Mouse (Mus musculus) MEL (cell line): ENCODE data around the gene Itpr1. TPM values are rescaled to one million over a fixed set of nuclear protein-coding genes. Genes with fewer than 3 reads are reported as not detected.

Experiments used
- DNase-seq: peaks from one replicate; pipeline ENCODE4 v3.0.0; 2011; ENCODE audit warnings: low read depth, low spot score
- H3K27ac ChIP-seq: 2 replicates; pipeline ENCODE4 v1.5.1; 2012; ENCODE audit warnings: low read depth, mild to moderate bottlenecking, control low read depth, low read length, moderate library complexity; ENCODE audit not compliant: control insufficient read depth
- H3K27me3 ChIP-seq, 2 experiments: fragments of 150-350 bp in 1 of 2; sonication (generic) in 1 of 2; 2 replicates each; pipeline ENCODE4 v1.6.1; 2012; ENCODE audit warnings: low read length in 2 of 2, mild to moderate bottlenecking in 2 of 2, improper control_type of control experiment in 1 of 2, moderate library complexity in 1 of 2; ENCODE audit not compliant: insufficient read depth in 2 of 2, control insufficient read depth in 1 of 2
- H3K36me3 ChIP-seq, 2 experiments: 2 replicates each; pipeline ENCODE4 v1.6.1; 2012 to 2014; ENCODE audit warnings: low read length in 2 of 2, improper control_type of control experiment in 1 of 2, inconsistent platforms in 1 of 2, mild to moderate bottlenecking in 1 of 2; ENCODE audit not compliant: insufficient read depth in 2 of 2, control insufficient read depth in 1 of 2
- H3K4me1 ChIP-seq, 2 experiments: fragments of 150-350 bp in 1 of 2; sonication (generic) in 1 of 2; 2 replicates each; pipeline ENCODE4 v1.6.1; 2012; ENCODE audit warnings: low read length in 2 of 2, improper control_type of control experiment in 1 of 2, mild to moderate bottlenecking in 1 of 2; ENCODE audit not compliant: insufficient read depth in 2 of 2, control insufficient read depth in 1 of 2
- H3K4me3 ChIP-seq, 2 experiments: fragments of 150-350 bp in 1 of 2; sonication (generic) in 1 of 2; 2 replicates each; pipeline ENCODE4 v1.5.1; 2012; ENCODE audit warnings: low read depth in 2 of 2, low read length in 2 of 2, mild to moderate bottlenecking in 2 of 2, moderate library complexity in 2 of 2, control low read depth in 1 of 2, improper control_type of control experiment in 1 of 2; ENCODE audit not compliant: control insufficient read depth in 1 of 2, insufficient read depth in 1 of 2
- H3K79me2 ChIP-seq: 2 replicates; pipeline ENCODE4 v1.6.1; 2012; ENCODE audit warnings: mild to moderate bottlenecking, low read length, moderate library complexity; ENCODE audit not compliant: control insufficient read depth, poor library complexity, insufficient read depth
- H3K9ac ChIP-seq: 2 replicates; pipeline ENCODE4 v1.6.1; 2012; ENCODE audit warnings: low read depth, mild to moderate bottlenecking, control low read depth, low read length, moderate library complexity; ENCODE audit not compliant: control insufficient read depth, poor library complexity, severe bottlenecking
- H3K9me3 ChIP-seq: fragments of 150-350 bp; sonication (generic); replicated peaks from 2 replicates; pipeline ENCODE4 v1.6.1; 2012; ENCODE audit warnings: mild to moderate bottlenecking, low read length, improper control_type of control experiment, moderate library complexity; ENCODE audit not compliant: insufficient read depth
- BHLHE40 ChIP-seq: IDR thresholded peaks from 2 replicates; pipeline ENCODE4 v1.6.1; 2012; ENCODE audit warnings: low read depth, mild to moderate bottlenecking, inconsistent platforms, low read length, improper control_type of control experiment, borderline replicate concordance
- CHD1 ChIP-seq: IDR thresholded peaks from 2 replicates; pipeline ENCODE4 v1.6.1; 2012; ENCODE audit warnings: low read depth, mild to moderate bottlenecking, inconsistent platforms, low read length, improper control_type of control experiment
- CHD2 ChIP-seq: IDR thresholded peaks from 2 replicates; pipeline ENCODE4 v1.6.1; 2011; ENCODE audit warnings: low read length, improper control_type of control experiment
- CTCF ChIP-seq, 3 experiments: IDR thresholded peaks in 2 of 3; conservative IDR thresholded peaks in 1 of 3; 2 replicates each; pipeline ENCODE4 v1.5.1; 2011 to 2012; ENCODE audit warnings: low read length in 3 of 3, low read depth in 2 of 3, mild to moderate bottlenecking in 2 of 3, improper control_type of control experiment in 1 of 3, inconsistent platforms in 1 of 3, mixed read lengths in 1 of 3, moderate library complexity in 1 of 3; ENCODE audit not compliant: control insufficient read depth in 1 of 3, insufficient read depth in 1 of 3, poor library complexity in 1 of 3, severe bottlenecking in 1 of 3
- E2F4 ChIP-seq: IDR thresholded peaks from 2 replicates; pipeline ENCODE4 v1.6.1; 2011; ENCODE audit warnings: low read depth, low read length, improper control_type of control experiment, borderline replicate concordance
- ELF1 ChIP-seq: IDR thresholded peaks from 2 replicates; pipeline ENCODE4 v1.6.1; 2014; ENCODE audit warnings: low read depth, mild to moderate bottlenecking, inconsistent platforms, low read length, improper control_type of control experiment, moderate library complexity
- EP300 ChIP-seq, 2 experiments: IDR thresholded peaks; 2 replicates each; pipeline ENCODE4 v1.6.1; 2011; ENCODE audit warnings: improper control_type of control experiment in 2 of 2, low read length in 2 of 2, low read depth in 1 of 2, mild to moderate bottlenecking in 1 of 2
- ETS1 ChIP-seq: IDR thresholded peaks from 2 replicates; pipeline ENCODE4 v1.6.1; 2012; ENCODE audit warnings: low read depth, mild to moderate bottlenecking, inconsistent platforms, low read length, improper control_type of control experiment, moderate library complexity
- GATA1 ChIP-seq: IDR thresholded peaks from 2 replicates; pipeline ENCODE4 v1.6.1; 2011; ENCODE audit warnings: low read depth, low read length, improper control_type of control experiment
- JUND ChIP-seq: IDR thresholded peaks from 2 replicates; pipeline ENCODE4 v1.6.1; 2011; ENCODE audit warnings: low read depth, mild to moderate bottlenecking, improper control_type of control experiment, low read length
- KAT2A ChIP-seq: conservative IDR thresholded peaks from 2 replicates; pipeline ENCODE4 v1.6.1; 2012; ENCODE audit warnings: low read depth, low read length, improper control_type of control experiment, inconsistent platforms
- MAX ChIP-seq: IDR thresholded peaks from 2 replicates; pipeline ENCODE4 v1.6.1; 2011; ENCODE audit warnings: low read length, improper control_type of control experiment
- MAZ ChIP-seq: IDR thresholded peaks from 2 replicates; pipeline ENCODE4 v1.6.1; 2012; ENCODE audit warnings: low read depth, mild to moderate bottlenecking, inconsistent platforms, low read length, improper control_type of control experiment
- MEF2A ChIP-seq: IDR thresholded peaks from 2 replicates; pipeline ENCODE4 v1.6.1; 2014; ENCODE audit warnings: low read depth, mild to moderate bottlenecking, inconsistent platforms, low read length, improper control_type of control experiment; ENCODE audit not compliant: poor library complexity, insufficient replicate concordance, severe bottlenecking; ENCODE audit errors: extremely low read depth
- MXI1 ChIP-seq: IDR thresholded peaks from 2 replicates; pipeline ENCODE4 v1.6.1; 2011; ENCODE audit warnings: mild to moderate bottlenecking, low read depth, low read length, improper control_type of control experiment
- MYC ChIP-seq: IDR thresholded peaks from 2 replicates; pipeline ENCODE4 v1.6.1; 2011; ENCODE audit warnings: low read depth, mild to moderate bottlenecking, low read length, improper control_type of control experiment, moderate library complexity
- NELFE ChIP-seq: IDR thresholded peaks from 2 replicates; pipeline ENCODE4 v1.6.1; 2011; ENCODE audit warnings: low read depth, low read length, improper control_type of control experiment
- NRF1 ChIP-seq: IDR thresholded peaks from 2 replicates; pipeline ENCODE4 v1.6.1; 2014; ENCODE audit warnings: low read depth, mild to moderate bottlenecking, inconsistent platforms, low read length, improper control_type of control experiment, moderate library complexity; ENCODE audit not compliant: poor library complexity, insufficient read depth, severe bottlenecking
- POLR2AphosphoS2 ChIP-seq: IDR thresholded peaks from 2 replicates; pipeline ENCODE4 v1.6.1; 2011; ENCODE audit warnings: low read length, improper control_type of control experiment
- RCOR1 ChIP-seq: IDR thresholded peaks from 2 replicates; pipeline ENCODE4 v1.6.1; 2012; ENCODE audit warnings: low read depth, mild to moderate bottlenecking, inconsistent platforms, low read length, improper control_type of control experiment
- SIN3A ChIP-seq: IDR thresholded peaks from 2 replicates; pipeline ENCODE4 v1.6.1; 2012; ENCODE audit warnings: low read length, improper control_type of control experiment, inconsistent platforms
- TBP ChIP-seq: IDR thresholded peaks from 2 replicates; pipeline ENCODE4 v1.8.0; 2011; ENCODE audit warnings: low read depth, low read length, improper control_type of control experiment
- TCF12 ChIP-seq: IDR thresholded peaks from 2 replicates; pipeline ENCODE4 v1.6.1; 2014; ENCODE audit warnings: low read depth, mild to moderate bottlenecking, inconsistent platforms, low read length, improper control_type of control experiment, moderate library complexity
- UBTF ChIP-seq: IDR thresholded peaks from 2 replicates; pipeline ENCODE4 v1.6.1; 2012; ENCODE audit warnings: low read depth, mild to moderate bottlenecking, inconsistent platforms, low read length, improper control_type of control experiment, moderate library complexity, borderline replicate concordance; ENCODE audit not compliant: insufficient read depth
- USF1 ChIP-seq: IDR thresholded peaks from 2 replicates; pipeline ENCODE4 v1.6.1; 2014; ENCODE audit warnings: low read depth, mild to moderate bottlenecking, inconsistent platforms, low read length, improper control_type of control experiment, moderate library complexity
- USF2 ChIP-seq, 2 experiments: IDR thresholded peaks; 2 replicates each; pipeline ENCODE4 v1.6.1; 2011 to 2012; ENCODE audit warnings: improper control_type of control experiment in 2 of 2, low read length in 2 of 2, borderline replicate concordance in 1 of 2, inconsistent platforms in 1 of 2, low read depth in 1 of 2, mild to moderate bottlenecking in 1 of 2; ENCODE audit not compliant: insufficient read depth in 1 of 2
- ZNF384 ChIP-seq: IDR thresholded peaks from 2 replicates; pipeline ENCODE4 v1.6.1; 2012; ENCODE audit warnings: low read depth, mild to moderate bottlenecking, inconsistent platforms, low read length, improper control_type of control experiment
- polyA plus RNA-seq, 2 experiments: library from polyadenylated mRNA; stranded (reverse) in 1 of 2; unstranded in 1 of 2; fragments of >175 nt in 1 of 2; fragments of >200 nt in 1 of 2; gene quantifications; 2 replicates each; pipeline versions ENCODE4 v1.2.1 to v1.2.4; 2012; ENCODE audit warnings: low replicate concordance in 2 of 2, low read depth in 1 of 2; ENCODE audit not compliant: insufficient read length in 2 of 2, insufficient read depth in 1 of 2, missing spikeins in 1 of 2
- total RNA-seq: library from RNA; depleted of rRNA; stranded (reverse); fragments of 300-350 nt; gene quantifications from 2 replicates; pipeline ENCODE4 v1.2.3, GENCODE M21; 2012

Itpr1 gene
- total and polyA plus RNA-seq, 3 experiments: 15.6 to 19.0 TPM; not detected in 1

GRCm38 (mm10) chr6:108174181-108174580 lies 38.7 kb upstream of the Itpr1 start:
- Histone ChIP-seq H3K79me2 (no peaks in the 10 kb centered on the region), H3K27me3 (no peaks in the 10 kb centered on the region), H3K27ac (no peak overlapping the region)
- DNase-seq: no peak
- no peak for TF ChIP-seq MXI1
- no peak for TF ChIP-seq POLR2AphosphoS2
- no peak for TF ChIP-seq UBTF
- TF ChIP-seq TBP: no peak
- TF ChIP-seq USF2 (IDR thresholded peaks at IDR 0.05; ENCODE audit: borderline replicate concordance in 1 of 2, insufficient read depth in 1 of 2, low read depth in 1 of 2, low read length in 2 of 2): no peak
- no peak for TF ChIP-seq NELFE
- no peak for TF ChIP-seq CHD1
- TF ChIP-seq KAT2A: no peak
- no peak for TF ChIP-seq MAX
- no peak for TF ChIP-seq SIN3A
- no peak for TF ChIP-seq NRF1
- TF ChIP-seq E2F4: no peak
- TF ChIP-seq ZNF384: no peak
- TF ChIP-seq MAZ: no peak
- no peak for TF ChIP-seq MYC
- no peak for TF ChIP-seq BHLHE40
- TF ChIP-seq TCF12: no peak
- TF ChIP-seq GATA1: no peak
- TF ChIP-seq ETS1: no peak
- TF ChIP-seq, all 39 proteins: peak for 0
- Histone ChIP-seq H3K4me1 (peaks cover 0 to 11% of the 10 kb centered on the region in 2 experiments; a peak in 2 of 4 replicates), H3K4me3 (no peak overlapping the region), H3K9me3 (no peaks in the 10 kb centered on the region), H3K9ac (no peak overlapping the region), H3K36me3 (peaks cover 0 to 10% of the 10 kb centered on the region in 2 experiments; a peak in 2 of 4 replicates)

GRCm38 (mm10) chr6:108179087-108179486 lies 33.8 kb upstream of the Itpr1 start:
- TF ChIP-seq UBTF (no peak), BHLHE40 (no peak), ELF1 (no peak), MEF2A (no peak), USF1 (no peak), SIN3A (no peak), TBP (no peak), JUND (no peak), CTCF (IDR thresholded peaks at IDR 0.05 in 2 of 3, conservative IDR thresholded peaks at IDR 0.05 in 1 of 3; ENCODE audit: control insufficient read depth in 1 of 3, insufficient read depth in 1 of 3, low read depth in 2 of 3, low read length in 3 of 3, poor library complexity in 1 of 3, severe bottlenecking in 1 of 3) (no peak), KAT2A (no peak), GATA1 (no peak), MYC (no peak), NELFE (no peak), TCF12 (no peak), EP300 (IDR thresholded peaks at IDR 0.05; ENCODE audit: low read depth in 1 of 2, low read length in 2 of 2) (no peak), USF2 (IDR thresholded peaks at IDR 0.05; ENCODE audit: borderline replicate concordance in 1 of 2, insufficient read depth in 1 of 2, low read depth in 1 of 2, low read length in 2 of 2) (no peak), RCOR1 (no peak), ZNF384 (no peak), NRF1 (no peak), CHD2 (no peak)

More at GRCm38 (mm10) chr6:108179087-108179486, 33.8 kb upstream of the Itpr1 start:
- Histone ChIP-seq H3K36me3 (no peaks in the 10 kb centered on the region), H3K79me2 (no peaks in the 10 kb centered on the region), H3K4me1 (no peaks in the 10 kb centered on the region), H3K27ac (no peak overlapping the region), H3K27me3 (no peaks in the 10 kb centered on the region), H3K4me3 (no peak overlapping the region), H3K9ac (no peak overlapping the region), H3K9me3 (no peaks in the 10 kb centered on the region)
- DNase-seq: no peak
